ENCODE assay signal across 10 mouse cellular contexts in the genomic region with DNA sequence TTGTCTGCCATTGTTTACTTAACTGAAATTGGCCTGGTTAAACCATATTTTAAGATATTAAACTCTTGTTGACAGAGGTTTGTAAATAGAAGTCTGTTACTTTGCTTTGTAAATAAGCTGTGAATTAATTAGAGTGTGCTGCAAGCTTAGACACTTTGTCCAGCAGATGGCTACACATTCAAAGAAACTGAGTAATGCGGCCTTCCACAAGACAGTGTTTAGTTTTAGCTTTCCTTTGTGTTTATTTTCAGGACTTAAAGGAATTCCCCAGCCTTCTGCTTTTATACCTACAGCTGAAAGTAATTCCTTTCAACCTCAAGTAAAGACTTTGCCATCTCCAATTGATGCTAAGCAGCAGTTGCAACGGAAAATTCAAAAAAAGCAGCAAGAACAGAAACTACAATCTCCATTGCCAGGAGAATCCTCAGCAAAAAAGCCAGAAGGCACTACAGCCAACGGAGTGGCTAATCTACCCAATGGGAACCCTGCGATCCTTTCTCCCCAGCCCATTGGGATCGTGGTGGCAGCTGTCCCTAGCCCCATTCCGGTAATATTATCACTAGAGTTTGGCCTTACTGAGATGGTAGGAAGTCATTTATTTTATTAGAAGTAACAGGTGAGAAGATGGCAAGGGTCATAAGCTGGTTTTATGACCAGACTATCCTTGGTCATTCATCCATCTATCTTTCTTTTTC. TPM values are rescaled to one million over a fixed set of nuclear protein-coding genes. Genes with fewer than 3 reads are reported as not detected.
DNase-seq lines count a peak whose midpoint lies in the region; ATAC-seq and TF ChIP-seq lines count a peak whose summit lies in the region.
"Had no signal": no experiment of that assay in that cellular context is flagged by ENCODE, and none has a peak within 500 bp of the region (broad histone marks: within the 10 kb centered on the region; RNA-seq: fewer than 3 reads in every experiment).

No protein-coding gene starts in this region.

- TF ChIP-seq RAD21 in MEL (IDR thresholded peaks at IDR 0.05; ENCODE audit: low read depth, low read length), result peak; percentile 18

- peak in 1 of 3 experiments; percentile 24; a peak in 1 of 6 replicates for TF ChIP-seq CTCF in MEL (IDR thresholded peaks at IDR 0.05 in 2 of 3, conservative IDR thresholded peaks at IDR 0.05 in 1 of 3; ENCODE audit: control insufficient read depth in 1 of 3, insufficient read depth in 1 of 3, low read depth in 2 of 3, low read length in 3 of 3, poor library complexity in 1 of 3, severe bottlenecking in 1 of 3)
- peak; percentile 67 for TF ChIP-seq CTCF in intestine, postnatal 0 days (IDR thresholded peaks at IDR 0.05; ENCODE audit: low read depth)

- TF ChIP-seq POLR2A in MEL (IDR thresholded peaks at IDR 0.05; ENCODE audit: control insufficient read depth in 1 of 2, insufficient read depth in 1 of 2, low read depth in 1 of 2, low read length in 2 of 2, poor library complexity in 1 of 2), result no peak

- no peak overlapping the region for H3K4me2 ChIP-seq in hindbrain, embryonic 12.5 days (replicated peaks)
- H3K4me2 ChIP-seq in hindbrain, embryonic 11.5 days (replicated peaks; ENCODE audit: low read depth, low read length), result no peak overlapping the region
- H3K4me2 ChIP-seq in intestine, postnatal 0 days (replicated peaks; ENCODE audit: low read depth), result no peak overlapping the region
- H3K4me2 ChIP-seq: neural tube, embryonic 13.5 days had no signal

- no peak overlapping the region for H3K4me3 ChIP-seq in hindbrain, embryonic 12.5 days
- H3K4me3 ChIP-seq in hindbrain, embryonic 11.5 days (ENCODE audit: low read depth, low read length), result no peak overlapping the region
- no peak overlapping the region for H3K4me3 ChIP-seq in MEL (ENCODE audit: control insufficient read depth in 1 of 2, insufficient read depth in 1 of 2, low read depth in 2 of 2, low read length in 2 of 2)
- no peak overlapping the region for H3K4me3 ChIP-seq in intestine, postnatal 0 days (ENCODE audit: low read depth, low read length)
- H3K4me3 ChIP-seq: neural tube, embryonic 13.5 days had no signal

- H3K9ac ChIP-seq in hindbrain, embryonic 12.5 days, result no peak overlapping the region
- H3K9ac ChIP-seq in hindbrain, embryonic 11.5 days (ENCODE audit: low read depth, low read length), result no peak overlapping the region
- H3K9ac ChIP-seq in MEL (ENCODE audit: control insufficient read depth, low read depth, low read length, poor library complexity, severe bottlenecking), result no peak overlapping the region
- no peak overlapping the region for H3K9ac ChIP-seq in intestine, postnatal 0 days (ENCODE audit: low read depth, low read length)
- H3K9ac ChIP-seq: liver, embryonic 14.5 days; neural tube, embryonic 13.5 days had no signal

- no peak for DNase-seq in hindbrain, embryonic 11.5 days (ENCODE audit: low spot score)
- DNase-seq in MEL (ENCODE audit: low read depth, low spot score), result no peak
- peak; percentile 57 for DNase-seq in adipocyte (ENCODE audit: low spot score)
- no peak for DNase-seq in testis, postnatal 14 days (ENCODE audit: low spot score)
- no peak for DNase-seq in right cerebral cortex, adult 18-20 months
- no peak for DNase-seq in frontal cortex, postnatal 10 days (ENCODE audit: low spot score in 2 of 2)

- H3K4me1 ChIP-seq in hindbrain, embryonic 12.5 days, result no peaks in the 10 kb centered on the region
- H3K4me1 ChIP-seq in hindbrain, embryonic 11.5 days (replicated peaks; ENCODE audit: control insufficient read depth, insufficient read depth, low read length), result no peaks in the 10 kb centered on the region
- 0 out of 4 replicates have a peak, but pooled peaks cover 0 to 2% of the 10 kb centered on the region in 2 experiments for H3K4me1 ChIP-seq in MEL (ENCODE audit: control insufficient read depth in 1 of 2, insufficient read depth in 2 of 2, low read length in 2 of 2)
- no peaks in the 10 kb centered on the region for H3K4me1 ChIP-seq in intestine, postnatal 0 days (replicated peaks; ENCODE audit: control insufficient read depth, insufficient read depth, low read length)
- H3K4me1 ChIP-seq: neural tube, embryonic 13.5 days had no signal

- 0 out of 2 replicates have a peak overlapping the region, but pooled peaks have one; percentile 30 for H3K27ac ChIP-seq in hindbrain, embryonic 12.5 days
- H3K27ac ChIP-seq in hindbrain, embryonic 11.5 days (ENCODE audit: low read depth, low read length), result no peak overlapping the region
- H3K27ac ChIP-seq in MEL (ENCODE audit: control insufficient read depth, low read depth, low read length), result no peak overlapping the region
- H3K27ac ChIP-seq in intestine, postnatal 0 days (ENCODE audit: low read depth, low read length), result no peak overlapping the region
- H3K27ac ChIP-seq: liver, embryonic 14.5 days; neural tube, embryonic 13.5 days had no signal

- no peak for TF ChIP-seq EP300 in MEL (IDR thresholded peaks at IDR 0.05; ENCODE audit: low read depth in 1 of 2, low read length in 2 of 2)

- WGBS in hindbrain, embryonic 12.5 days, result 77% methylated on average over 6 of the region's 6 CpGs
- WGBS in hindbrain, embryonic 11.5 days, result 83% methylated on average over 6 of the region's 6 CpGs
- 63% methylated on average over 6 of the region's 6 CpGs for WGBS in intestine, postnatal 0 days

- H3K79me2 ChIP-seq in MEL (ENCODE audit: control insufficient read depth, insufficient read depth, low read length, poor library complexity), result no peaks in the 10 kb centered on the region

- no peaks in the 10 kb centered on the region for H3K9me3 ChIP-seq in hindbrain, embryonic 12.5 days (replicated peaks)
- H3K9me3 ChIP-seq in hindbrain, embryonic 11.5 days (ENCODE audit: control insufficient read depth, low read length), result no peaks in the 10 kb centered on the region
- no peaks in the 10 kb centered on the region for H3K9me3 ChIP-seq in MEL (replicated peaks; ENCODE audit: insufficient read depth, low read length)
- H3K9me3 ChIP-seq in intestine, postnatal 0 days (ENCODE audit: control insufficient read depth), result no peaks in the 10 kb centered on the region
- H3K9me3 ChIP-seq: neural tube, embryonic 13.5 days had no signal

- peaks cover 45% of the 10 kb centered on the region for H3K36me3 ChIP-seq in hindbrain, embryonic 12.5 days
- H3K36me3 ChIP-seq in hindbrain, embryonic 11.5 days (ENCODE audit: control insufficient read depth, insufficient read depth, low read length), result peaks cover 11% of the 10 kb centered on the region
- peaks cover 0 to 11% of the 10 kb centered on the region in 2 experiments; a peak in 2 of 4 replicates for H3K36me3 ChIP-seq in MEL (ENCODE audit: control insufficient read depth in 1 of 2, insufficient read depth in 2 of 2, low read length in 2 of 2)
- peaks cover 44% of the 10 kb centered on the region for H3K36me3 ChIP-seq in intestine, postnatal 0 days (ENCODE audit: control insufficient read depth, insufficient read depth)

- ATAC-seq in hindbrain, embryonic 12.5 days (ENCODE audit: low FRiP score), result no peak
- ATAC-seq in hindbrain, embryonic 11.5 days (ENCODE audit: low FRiP score), result no peak
- ATAC-seq in intestine, postnatal 0 days, result no peak

- no peaks in the 10 kb centered on the region for H3K27me3 ChIP-seq in hindbrain, embryonic 12.5 days
- H3K27me3 ChIP-seq in hindbrain, embryonic 11.5 days (ENCODE audit: control insufficient read depth, insufficient read depth, low read length), result no peaks in the 10 kb centered on the region
- H3K27me3 ChIP-seq in MEL (ENCODE audit: control insufficient read depth in 1 of 2, insufficient read depth in 2 of 2, low read length in 2 of 2), result no peaks in the 10 kb centered on the region
- H3K27me3 ChIP-seq in intestine, postnatal 0 days (replicated peaks; ENCODE audit: control insufficient read depth, insufficient read depth, low read length), result no peaks in the 10 kb centered on the region
- H3K27me3 ChIP-seq: neural tube, embryonic 13.5 days had no signal

TF ChIP-seq in MEL, 35 proteins besides CTCF, POLR2A, EP300 and RAD21:
- TF ChIP-seq UBTF (IDR thresholded peaks at IDR 0.05; ENCODE audit: borderline replicate concordance, insufficient read depth, low read depth, low read length) (no peak), SMC3 (IDR thresholded peaks at IDR 0.05; ENCODE audit: low read depth, low read length) (0 out of 2 replicates have a peak, but pooled peaks have one; percentile 19)

RNA-seq across cellular contexts. Expression of gene Nedd4, which starts 47.2 kb away (rescaled TPM):
- 704 and 727 TPM in 2 replicates for polyA plus RNA-seq in hindbrain, embryonic 12.5 days (2016; fragmentation: Nextera tagmentation; extraction: Ambion mirVana)
- polyA plus RNA-seq in hindbrain, embryonic 11.5 days (2014; fragmentation: Nextera tagmentation; extraction: Ambion mirVana), result 708 and 779 TPM in 2 replicates
- 167 and 175 TPM in 2 replicates for total RNA-seq in MEL (2012; rRNA removed)
- polyA plus RNA-seq in MEL (2012; ENCODE audit: insufficient read depth in 1 of 2, insufficient read length in 2 of 2, low read depth in 1 of 2, low replicate concordance in 2 of 2, missing spikeins in 1 of 2), result 100 to 1,000 TPM; 216 to 583 TPM
- 142 and 160 TPM in 2 replicates for polyA plus RNA-seq in intestine, postnatal 0 days (2015; fragmentation: Nextera tagmentation; extraction: Ambion mirVana)
